Mouse (Mus musculus) testis, adult 2 months (tissue): Measurements from ENCODE around the gene Mrps27.

Source experiments
- CTCF ChIP-seq: fragments of 200-500 bp; IDR thresholded peaks from 2 replicates; pipeline ENCODE4 v1.5.1; 2012; ENCODE audit warnings: low read depth, mild to moderate bottlenecking, inconsistent platforms, low read length, moderate library complexity; ENCODE audit not compliant: control insufficient read depth, insufficient read depth, insufficient replicate concordance
- POLR2A ChIP-seq: fragments of 200-500 bp; IDR thresholded peaks from 2 replicates; pipeline ENCODE4 v1.6.1; 2012; ENCODE audit warnings: low read depth, mild to moderate bottlenecking, inconsistent platforms, low read length, moderate library complexity; ENCODE audit not compliant: control insufficient read depth

GRCm38 (mm10) chr13:99448278-99448677 is 103.7 kb downstream of the Mrps27 start:
- TF ChIP-seq CTCF (no peak), POLR2A (no peak)
